Mouse (Mus musculus): ENCODE data around the gene Gabrg3.

The Gabrg3 gene

GRCm38 (mm10) chr7:56765612-56766445 lies 621.2 kb downstream of the Gabrg3 start:
- DNase-seq (ENCODE audit: low spot score in 2 of 2), result no peak

DNA sequence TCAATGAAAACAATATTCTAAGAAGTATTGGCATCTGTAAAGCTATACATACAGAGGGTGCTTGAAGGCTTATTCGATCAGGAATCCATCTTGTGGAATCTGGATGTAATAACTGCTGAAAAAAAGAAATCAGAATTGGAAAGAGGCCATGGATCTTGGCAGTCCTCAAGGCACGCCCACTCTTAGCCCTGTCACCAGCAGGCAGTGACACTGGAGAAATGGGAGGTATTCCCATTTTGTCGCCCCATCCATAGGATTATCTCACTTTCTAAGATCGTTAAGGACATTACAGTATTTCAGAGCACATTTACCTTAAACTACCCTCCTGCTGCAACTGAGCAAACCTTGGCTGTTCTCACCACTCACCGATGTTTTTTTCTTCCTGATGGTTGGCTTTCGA lies 657.8 kb downstream of the Gabrg3 start:
- no peak for DNase-seq (ENCODE audit: low spot score in 2 of 2)

Measured in urinary bladder, adult 18-20 months (tissue).